Comparison of ENCODE assay signal across 8 mouse cellular contexts in genomic region chr4:150555783-150556182, GRCm38 (mm10).
DNase-seq lines count a peak whose midpoint lies in the region; ATAC-seq lines count a peak whose summit lies in the region.

No protein-coding gene starts in this region.

- H3K4me3 ChIP-seq in heart, embryonic 12.5 days: no peak overlapping the region
- H3K4me3 ChIP-seq in embryonic facial prominence, embryonic 15.5 days (replicated peaks): no peak overlapping the region
- H3K4me3 ChIP-seq in liver, embryonic 13.5 days (replicated peaks): no peak overlapping the region

- ATAC-seq in heart, embryonic 12.5 days (ENCODE audit: insufficient number of reproducible peaks, low FRiP score): no peak
- ATAC-seq in embryonic facial prominence, embryonic 15.5 days (ENCODE audit: insufficient number of reproducible peaks, low FRiP score, low TSS enrichment, low read depth): no peak
- no peak for ATAC-seq in liver, embryonic 13.5 days (ENCODE audit: low read depth)

- H3K36me3 ChIP-seq in heart, embryonic 12.5 days: peaks cover 7% of the 10 kb centered on the region; the same call in 1 of the 2 replicates
- H3K36me3 ChIP-seq in embryonic facial prominence, embryonic 15.5 days: peaks cover 7% of the 10 kb centered on the region
- no peaks in the 10 kb centered on the region for H3K36me3 ChIP-seq in liver, embryonic 13.5 days

- H3K9me3 ChIP-seq in heart, embryonic 12.5 days (replicated peaks): 0 out of 2 replicates have a peak, but pooled peaks cover 2% of the 10 kb centered on the region
- H3K9me3 ChIP-seq in embryonic facial prominence, embryonic 15.5 days (replicated peaks): no peaks in the 10 kb centered on the region
- no peaks in the 10 kb centered on the region for H3K9me3 ChIP-seq in liver, embryonic 13.5 days (replicated peaks)

- no peak for DNase-seq in heart, postnatal 10 days
- DNase-seq in 3T3-L1 (ENCODE audit: low read depth, low spot score): peak; percentile 38
- DNase-seq in liver, embryonic 13.5 days: no peak
- DNase-seq in right cerebral cortex, adult 2 months (ENCODE audit: low spot score in 2 of 2): no peak
- DNase-seq in cerebellum, postnatal 25 days: no peak
- DNase-seq in right cerebral cortex, postnatal 4 days: no peak

- H3K4me2 ChIP-seq in heart, embryonic 12.5 days: peak overlapping the region; percentile 42
- H3K4me2 ChIP-seq in embryonic facial prominence, embryonic 15.5 days (replicated peaks): no peak overlapping the region
- H3K4me2 ChIP-seq in liver, embryonic 13.5 days: peak overlapping the region; percentile 41; the same call in 1 of the 2 replicates

- H3K27ac ChIP-seq in heart, embryonic 12.5 days (ENCODE audit: poor library complexity, severe bottlenecking): peak overlapping the region; percentile 89
- peak overlapping the region; percentile 77; the same call in 1 of the 2 replicates for H3K27ac ChIP-seq in embryonic facial prominence, embryonic 15.5 days (replicated peaks)
- H3K27ac ChIP-seq in liver, embryonic 13.5 days: peak overlapping the region; percentile 72

- H3K9ac ChIP-seq in heart, embryonic 12.5 days: no peak overlapping the region
- no peak overlapping the region for H3K9ac ChIP-seq in embryonic facial prominence, embryonic 15.5 days
- no peak overlapping the region for H3K9ac ChIP-seq in liver, embryonic 13.5 days

- intact Hi-C loops in heart, postnatal 10 days (cut with DNase I): no loop called here

- no peaks in the 10 kb centered on the region for H3K27me3 ChIP-seq in heart, embryonic 12.5 days (replicated peaks)
- H3K27me3 ChIP-seq in embryonic facial prominence, embryonic 15.5 days: no peaks in the 10 kb centered on the region
- no peaks in the 10 kb centered on the region for H3K27me3 ChIP-seq in liver, embryonic 13.5 days

- H3K4me1 ChIP-seq in heart, embryonic 12.5 days (replicated peaks): peaks cover 60% of the 10 kb centered on the region
- peaks cover 9% of the 10 kb centered on the region for H3K4me1 ChIP-seq in embryonic facial prominence, embryonic 15.5 days
- peaks cover 54% of the 10 kb centered on the region for H3K4me1 ChIP-seq in liver, embryonic 13.5 days (replicated peaks)
